Mouse (Mus musculus) gastrocnemius, postnatal 14 days (tissue): ENCODE measurements around the gene Rnf130. TPM values are rescaled to one million over a fixed set of nuclear protein-coding genes. Genes with fewer than 3 reads are reported as not detected.

Experiments used
- DNase-seq: peaks from one replicate; pipeline ENCODE4 v3.0.0; 2021; ENCODE audit warnings: mixed read lengths
- intact Hi-C: fragments of 180-260 bp; cut with DNase I; formaldehyde crosslinking; loops from one replicate; pipeline ENCODE4 v1.15.1; 2025; ENCODE audit warnings: low total_unique reads
- total RNA-seq, 2 experiments: library from RNA; stranded (reverse); gene quantifications; 2 replicates each; pipeline ENCODE4 v1.2.3; 2021

The Rnf130 gene
- total RNA-seq, 2 experiments from 2014 or later = 31.2 to 33.2 TPM

- DNase-seq = no peak
- intact Hi-C loops = no loop called here
Measured at GRCm38 (mm10) chr11:50017511-50017910, 7.6 kb upstream of the Rnf130 start.

GRCm38 (mm10) chr11:50018848-50019247, 6.3 kb upstream of the Rnf130 start:
- intact Hi-C loops = no loop called here
- DNase-seq = no peak

GRCm38 (mm10) chr11:50022085-50022484, 3.1 kb upstream of the Rnf130 start:
- no peak for DNase-seq
- intact Hi-C loops = no loop called here

GRCm38 (mm10) chr11:50024445-50024832, 707 bp upstream of the Rnf130 start:
- intact Hi-C loops = no loop called here
- no peak for DNase-seq

DNA sequence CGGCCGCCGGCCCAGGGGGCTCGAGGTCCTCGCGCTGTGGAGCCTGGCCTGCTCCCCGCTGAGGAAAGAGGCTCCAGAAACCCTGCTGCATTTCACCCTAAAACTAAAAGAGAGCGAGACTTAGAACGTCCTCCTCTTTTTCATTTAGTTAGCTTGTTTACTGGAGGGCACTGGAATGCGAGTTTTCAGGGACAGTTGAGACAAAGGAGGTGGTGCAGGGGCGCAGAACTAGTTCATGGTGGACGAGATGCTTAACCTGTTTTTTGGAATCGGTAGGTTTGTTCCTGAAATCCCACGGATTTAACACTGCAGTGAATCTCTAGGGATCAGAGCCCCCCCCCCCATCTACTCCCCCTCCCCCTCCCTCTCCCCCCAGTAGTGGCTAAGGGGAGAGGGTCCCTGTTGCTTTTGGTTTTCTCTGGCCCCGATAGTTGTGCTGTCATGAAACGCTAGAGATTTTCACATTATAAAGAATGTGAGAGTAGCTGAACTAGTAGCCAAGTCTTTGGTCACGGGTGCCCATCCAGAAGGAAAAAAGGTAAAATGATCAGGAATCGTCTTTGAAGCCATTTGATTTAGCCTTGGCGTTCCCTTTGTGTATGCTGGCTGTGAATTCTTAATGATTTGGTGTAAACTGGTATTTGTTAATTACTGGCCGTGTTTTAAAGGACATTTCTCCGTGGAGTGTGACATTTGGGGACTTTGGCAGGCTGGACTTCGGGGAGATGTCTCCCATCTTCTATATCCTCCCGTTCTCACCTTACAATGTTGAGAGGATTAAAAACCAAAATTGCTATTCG, 775 bp downstream of the Rnf130 start:
- no peak for DNase-seq
- intact Hi-C loops = no loop called here

DNA sequence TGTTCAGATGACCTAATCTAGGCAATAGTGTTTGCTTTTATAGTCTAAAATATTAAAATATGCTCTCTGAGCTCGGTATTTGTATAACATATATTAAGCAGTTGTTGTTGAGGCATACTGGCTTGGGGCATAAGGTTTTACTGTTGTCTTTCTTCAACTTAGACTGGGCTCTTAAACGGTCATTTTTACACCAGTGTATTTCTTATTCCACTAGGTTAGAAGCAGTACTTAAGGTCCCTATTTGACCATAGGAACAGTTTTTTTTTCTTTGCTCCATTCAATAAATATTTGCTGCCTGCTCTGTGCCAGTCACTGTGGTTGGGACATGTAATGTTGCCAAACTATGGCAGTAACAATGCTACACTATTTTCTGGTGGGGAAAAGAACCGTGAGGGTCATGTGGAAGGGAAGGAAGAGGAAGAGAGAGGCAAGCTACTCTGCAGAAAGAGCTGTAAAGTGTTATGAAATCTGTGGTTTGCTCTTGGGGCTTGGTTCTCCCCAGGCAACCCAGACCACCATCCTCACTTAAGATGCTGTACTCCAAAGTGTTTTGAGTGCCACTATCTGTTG, 1.5 kb downstream of the Rnf130 start:
- no peak for DNase-seq
- intact Hi-C loops = no loop called here

DNA sequence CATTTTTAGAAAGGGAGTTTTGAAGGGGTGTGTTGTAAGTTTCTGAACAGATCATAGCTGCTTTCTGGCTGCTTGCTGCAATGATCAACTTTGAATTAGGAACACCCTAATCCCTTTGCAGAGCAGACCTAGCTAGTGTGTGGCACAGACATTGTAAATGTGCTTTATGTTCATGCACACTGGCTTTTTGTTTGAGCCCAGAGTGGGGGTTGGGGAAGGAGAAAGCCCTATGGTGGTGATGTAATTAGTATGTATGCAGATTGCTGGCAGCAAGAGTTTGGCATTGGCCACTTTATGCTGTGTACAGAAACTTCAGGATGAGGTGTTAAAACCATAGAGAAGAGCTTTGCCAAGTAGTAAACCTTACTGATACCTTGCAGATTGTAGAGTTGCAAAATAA, 3.3 kb downstream of the Rnf130 start:
- DNase-seq = no peak
- intact Hi-C loops = loop anchor here (2.0 kb wide), 1 partner anchor 52 kb away; no protein-coding TSS in a partner anchor

DNA sequence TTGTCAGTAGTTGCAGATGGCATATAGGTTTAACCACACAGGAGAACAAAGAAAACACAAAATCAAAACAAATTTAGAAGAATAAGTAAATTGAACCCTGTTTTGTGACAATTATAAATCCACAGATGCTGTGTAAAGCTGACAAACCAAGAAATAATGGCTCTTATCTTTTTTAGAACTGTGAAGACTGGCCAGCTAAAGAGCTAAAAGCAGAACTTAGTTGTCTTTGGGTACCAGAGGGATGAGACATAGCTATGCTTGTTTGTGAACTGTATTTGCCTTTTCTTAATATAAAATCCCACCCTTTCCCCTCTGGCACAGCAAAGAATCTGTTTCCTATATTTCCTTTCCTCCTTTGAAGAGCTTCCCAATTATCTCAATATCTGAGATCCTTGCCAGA, 9.0 kb downstream of the Rnf130 start:
- intact Hi-C loops = no loop called here

DNA sequence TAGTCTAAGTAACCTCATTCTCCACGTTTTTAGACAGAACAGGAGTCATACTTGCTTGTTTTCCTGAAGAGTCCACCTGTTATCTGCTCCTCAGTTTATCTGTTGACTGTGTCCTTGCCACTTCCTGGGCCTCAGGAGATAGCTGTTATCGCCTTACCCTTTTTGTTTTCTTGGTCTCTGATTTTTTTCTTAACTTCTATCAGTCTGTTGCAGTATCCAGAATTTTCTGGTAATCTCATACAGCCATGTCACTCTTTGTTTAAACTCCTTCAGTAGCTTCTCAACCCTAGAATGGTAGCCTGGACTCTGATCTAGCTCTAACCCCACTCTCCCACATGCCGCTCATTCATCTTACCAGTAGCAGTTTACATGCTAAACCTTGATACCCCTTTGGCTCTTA, 10.6 kb downstream of the Rnf130 start:
- intact Hi-C loops = no loop called here
- no peak for DNase-seq

More for the DNA sequence above, 9.0 kb downstream of the Rnf130 start:
- DNase-seq = no peak

GRCm38 (mm10) chr11:50036781-50037460, 11.8 kb downstream of the Rnf130 start:
- DNase-seq = no peak
- intact Hi-C loops = no loop called here

DNA sequence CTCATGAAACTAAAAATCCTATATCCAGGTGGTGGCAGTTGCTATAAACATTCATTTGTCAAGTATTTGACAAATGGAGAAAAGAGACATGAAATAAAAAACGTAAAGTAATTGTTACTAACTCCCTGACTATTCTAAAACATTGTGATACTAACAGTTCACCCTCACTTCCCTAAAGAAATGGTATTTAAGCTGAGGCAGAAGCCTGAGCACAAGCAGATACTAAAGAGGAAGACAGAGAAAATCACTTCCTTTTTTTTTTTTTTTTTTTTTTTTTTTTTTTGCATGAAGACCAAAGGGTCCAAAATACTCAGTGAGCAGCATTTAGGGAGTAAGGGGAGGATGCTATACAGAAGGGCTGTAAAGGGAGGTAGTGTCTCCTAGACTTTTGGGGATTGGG, 13.6 kb downstream of the Rnf130 start:
- intact Hi-C loops = no loop called here
- no peak for DNase-seq

GRCm38 (mm10) chr11:50041148-50041547, 16.0 kb downstream of the Rnf130 start:
- intact Hi-C loops = no loop called here
- DNase-seq = no peak

DNA sequence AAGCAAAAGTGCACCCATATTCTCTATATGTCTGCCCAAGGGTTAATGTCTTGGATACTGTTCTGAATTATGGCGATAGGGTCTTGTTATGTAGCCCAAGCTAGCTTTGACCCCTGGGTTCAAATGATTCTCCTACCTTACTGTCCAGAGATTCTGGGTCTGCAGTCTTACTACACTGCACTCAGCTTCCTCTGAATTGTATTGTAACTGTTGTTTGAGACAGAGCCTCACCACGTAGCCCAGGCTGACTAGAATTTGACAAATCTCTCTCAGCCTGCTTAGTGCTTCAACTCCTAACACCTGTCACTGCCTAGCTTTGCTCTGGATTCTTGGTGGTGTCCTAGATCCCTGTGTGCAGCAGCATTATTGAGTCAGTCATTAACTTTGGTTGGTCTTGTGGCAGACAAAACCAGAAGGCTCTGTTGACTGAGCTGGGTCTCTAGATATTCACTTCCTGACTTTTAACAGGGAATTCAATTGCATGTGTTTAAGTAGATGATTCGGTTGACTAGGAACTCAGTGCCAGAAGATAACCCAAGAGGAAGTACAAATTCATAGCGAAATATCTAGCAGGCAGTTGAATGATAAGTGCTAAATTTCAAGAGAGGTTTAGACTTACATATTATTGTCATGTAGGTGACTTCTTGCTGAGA, 17.3 kb downstream of the Rnf130 start:
- DNase-seq = no peak
- intact Hi-C loops = no loop called here

DNA sequence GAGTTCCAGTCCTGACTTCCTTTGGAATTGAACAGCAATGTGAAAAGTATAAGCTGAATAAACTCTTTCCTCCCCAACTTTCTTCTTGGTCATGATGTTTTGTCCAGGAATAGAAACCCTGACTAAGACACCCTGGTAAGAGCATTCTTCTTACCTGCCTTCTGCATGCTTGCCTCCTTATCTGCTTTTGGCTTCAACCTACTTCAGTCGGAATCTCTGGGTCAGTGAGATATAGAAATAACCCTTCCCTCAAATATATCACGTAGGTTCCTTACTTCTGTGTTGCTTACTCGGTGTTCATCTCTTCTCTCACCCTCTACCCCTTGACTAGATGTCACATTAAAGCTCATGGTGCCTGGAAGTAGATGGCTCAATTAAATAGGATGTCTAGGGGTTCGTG, 19.3 kb downstream of the Rnf130 start:
- no peak for DNase-seq
- intact Hi-C loops = no loop called here

GRCm38 (mm10) chr11:50047610-50048009, 22.5 kb downstream of the Rnf130 start:
- no peak for DNase-seq
- intact Hi-C loops = no loop called here

- intact Hi-C loops = no loop called here
Measured at GRCm38 (mm10) chr11:50048115-50048514, 23.0 kb downstream of the Rnf130 start.

GRCm38 (mm10) chr11:50050392-50050791, 25.2 kb downstream of the Rnf130 start:
- intact Hi-C loops = no loop called here

More at GRCm38 (mm10) chr11:50048115-50048514, 23.0 kb downstream of the Rnf130 start:
- DNase-seq = no peak

GRCm38 (mm10) chr11:50057713-50058112, 32.6 kb downstream of the Rnf130 start:
- intact Hi-C loops = no loop called here

More at GRCm38 (mm10) chr11:50050392-50050791, 25.2 kb downstream of the Rnf130 start:
- DNase-seq = no peak

GRCm38 (mm10) chr11:50058277-50058676, 33.1 kb downstream of the Rnf130 start:
- intact Hi-C loops = no loop called here
- DNase-seq = no peak

More at GRCm38 (mm10) chr11:50057713-50058112, 32.6 kb downstream of the Rnf130 start:
- no peak for DNase-seq

DNA sequence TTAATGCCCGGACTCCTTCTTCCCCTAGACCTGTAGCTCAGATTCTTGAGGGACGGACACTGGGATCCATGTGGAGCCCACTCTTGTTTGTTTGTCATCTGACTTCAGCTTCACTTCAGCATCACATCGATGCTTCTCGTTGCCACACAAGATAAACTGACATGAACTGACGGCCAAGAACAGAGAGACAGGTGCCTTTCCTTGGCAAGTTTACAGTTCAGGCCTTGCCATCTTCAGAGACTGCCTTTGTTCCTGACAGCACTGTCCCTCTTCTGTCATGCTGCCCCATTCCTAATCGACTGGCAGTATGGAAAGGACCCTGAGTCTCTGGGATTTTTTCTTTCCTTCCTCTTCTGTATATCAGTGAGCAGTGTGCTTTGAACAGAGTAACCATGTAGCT, 33.9 kb downstream of the Rnf130 start:
- no peak for DNase-seq
- intact Hi-C loops = no loop called here
